Mouse (Mus musculus) myocyte (in vitro differentiated cells): Measurements from ENCODE around the gene Taf8.

Experiments
- CEBPB ChIP-seq: IDR thresholded peaks from 2 replicates; pipeline ENCODE4 v1.6.1; 2011; ENCODE audit warnings: mild to moderate bottlenecking, moderate library complexity; ENCODE audit not compliant: poor library complexity, insufficient read depth, severe bottlenecking
- E2F4 ChIP-seq: IDR thresholded peaks from one replicate; pipeline ENCODE4 v1.6.1; 2011; ENCODE audit warnings: mild to moderate bottlenecking, control low read depth, moderate library complexity; ENCODE audit not compliant: insufficient read depth
- MAX ChIP-seq: IDR thresholded peaks from one replicate; pipeline ENCODE4 v1.6.1; 2011; ENCODE audit warnings: low read depth, mild to moderate bottlenecking, control low read depth
- MYOG ChIP-seq, 3 experiments: IDR thresholded peaks; one replicate each; pipeline ENCODE4 v1.6.1; 2011; ENCODE audit warnings: control low read depth in 2 of 3, low read depth in 2 of 3, mild to moderate bottlenecking in 2 of 3; ENCODE audit not compliant: insufficient read length in 2 of 3, control insufficient read depth in 1 of 3, insufficient read depth in 1 of 3
- POLR2A ChIP-seq: IDR thresholded peaks from one replicate; pipeline ENCODE4 v1.6.1; 2011; ENCODE audit warnings: low read depth, mild to moderate bottlenecking, control low read depth, moderate library complexity; ENCODE audit not compliant: insufficient read length
- POLR2AphosphoS2 ChIP-seq: IDR thresholded peaks from one replicate; pipeline ENCODE4 v1.6.1; 2011; ENCODE audit warnings: low read depth, control low read depth; ENCODE audit not compliant: insufficient read length
- SRF ChIP-seq: IDR thresholded peaks from one replicate; pipeline ENCODE4 v1.6.1; 2011; ENCODE audit warnings: low read depth; ENCODE audit not compliant: control insufficient read depth, insufficient read length
- TCF12 ChIP-seq: IDR thresholded peaks from one replicate; pipeline ENCODE4 v1.6.1; 2011; ENCODE audit warnings: mild to moderate bottlenecking, control low read depth; ENCODE audit not compliant: poor library complexity, insufficient read depth, severe bottlenecking

GRCm38 (mm10) chr17:47506042-47506441, 4.0 kb upstream of the Taf8 start:
- TF ChIP-seq POLR2A (no peak), POLR2AphosphoS2 (no peak), SRF (no peak), MAX (no peak), TCF12 (no peak), E2F4 (no peak), MYOG (IDR thresholded peaks at IDR 0.05; ENCODE audit: control insufficient read depth in 1 of 3, insufficient read depth in 1 of 3, insufficient read length in 2 of 3, low read depth in 2 of 3) (no peak), CEBPB (no peak)
